Comparison of ENCODE assay signal across 13 mouse cellular contexts in genomic region chr1:134515891-134516290, GRCm38 (mm10). TPM values are rescaled to one million over a fixed set of nuclear protein-coding genes. Genes with fewer than 3 reads are reported as not detected.
DNase-seq lines count a peak whose midpoint lies in the region; ATAC-seq and TF ChIP-seq lines count a peak whose summit lies in the region.
"Had no signal": no experiment of that assay in that cellular context is flagged by ENCODE, and none has a peak within 500 bp of the region (broad histone marks: within the 10 kb centered on the region; RNA-seq: fewer than 3 reads in every experiment).

No protein-coding gene starts in this region.

- H3K27me3 ChIP-seq in hindbrain, postnatal 0 days (ENCODE audit: insufficient read depth, low read length): no peaks in the 10 kb centered on the region
- H3K27me3 ChIP-seq in hindbrain, embryonic 14.5 days (ENCODE audit: control insufficient read depth, insufficient read depth, low read length): peaks cover 7% of the 10 kb centered on the region; the same call in 1 of the 2 replicates
- peaks cover 39% of the 10 kb centered on the region for H3K27me3 ChIP-seq in midbrain, embryonic 12.5 days
- H3K27me3 ChIP-seq in midbrain, embryonic 15.5 days (replicated peaks): peaks cover 24% of the 10 kb centered on the region
- peaks cover 18% of the 10 kb centered on the region for H3K27me3 ChIP-seq in embryonic facial prominence, embryonic 14.5 days (replicated peaks; ENCODE audit: control insufficient read depth, insufficient read depth, low read length)
- H3K27me3 ChIP-seq in neural tube, embryonic 15.5 days (replicated peaks): peaks cover 29% of the 10 kb centered on the region

- no peak overlapping the region for H3K4me3 ChIP-seq in hindbrain, postnatal 0 days (ENCODE audit: low read length)
- no peak overlapping the region for H3K4me3 ChIP-seq in hindbrain, embryonic 14.5 days (replicated peaks; ENCODE audit: low read length)
- H3K4me3 ChIP-seq in midbrain, embryonic 12.5 days: no peak overlapping the region
- no peak overlapping the region for H3K4me3 ChIP-seq in midbrain, embryonic 15.5 days
- H3K4me3 ChIP-seq in embryonic facial prominence, embryonic 14.5 days (ENCODE audit: low read depth, low read length): no peak overlapping the region
- H3K4me3 ChIP-seq in neural tube, embryonic 15.5 days (replicated peaks): no peak overlapping the region

- no peaks in the 10 kb centered on the region for H3K9me3 ChIP-seq in hindbrain, postnatal 0 days (ENCODE audit: low read length)
- H3K9me3 ChIP-seq in hindbrain, embryonic 14.5 days (ENCODE audit: control insufficient read depth, low read length): no peaks in the 10 kb centered on the region
- H3K9me3 ChIP-seq in midbrain, embryonic 12.5 days: no peaks in the 10 kb centered on the region
- H3K9me3 ChIP-seq in midbrain, embryonic 15.5 days: no peaks in the 10 kb centered on the region
- no peaks in the 10 kb centered on the region for H3K9me3 ChIP-seq in embryonic facial prominence, embryonic 14.5 days (ENCODE audit: control insufficient read depth, low read length)
- H3K9me3 ChIP-seq in neural tube, embryonic 15.5 days (replicated peaks): no peaks in the 10 kb centered on the region

- H3K4me2 ChIP-seq in hindbrain, postnatal 0 days (ENCODE audit: low read depth, low read length): no peak overlapping the region
- no peak overlapping the region for H3K4me2 ChIP-seq in hindbrain, embryonic 14.5 days (replicated peaks)
- H3K4me2 ChIP-seq in midbrain, embryonic 12.5 days (replicated peaks): no peak overlapping the region
- no peak overlapping the region for H3K4me2 ChIP-seq in midbrain, embryonic 15.5 days
- H3K4me2 ChIP-seq in embryonic facial prominence, embryonic 14.5 days (ENCODE audit: low read depth, low read length): no peak overlapping the region
- no peak overlapping the region for H3K4me2 ChIP-seq in neural tube, embryonic 15.5 days

- H3K4me1 ChIP-seq in hindbrain, postnatal 0 days (ENCODE audit: insufficient read depth, low read length): peaks cover 15% of the 10 kb centered on the region
- H3K4me1 ChIP-seq in hindbrain, embryonic 14.5 days (replicated peaks; ENCODE audit: control insufficient read depth, insufficient read depth, low read length): peaks cover 17% of the 10 kb centered on the region; the same call in 1 of the 2 replicates
- H3K4me1 ChIP-seq in midbrain, embryonic 12.5 days: peaks cover 31% of the 10 kb centered on the region
- H3K4me1 ChIP-seq in midbrain, embryonic 15.5 days: peaks cover 14% of the 10 kb centered on the region
- peaks cover 21% of the 10 kb centered on the region for H3K4me1 ChIP-seq in embryonic facial prominence, embryonic 14.5 days (ENCODE audit: control insufficient read depth, insufficient read depth, low read length)
- peaks cover 22% of the 10 kb centered on the region for H3K4me1 ChIP-seq in neural tube, embryonic 15.5 days

- H3K36me3 ChIP-seq in hindbrain, postnatal 0 days (ENCODE audit: insufficient read depth, low read length): no peaks in the 10 kb centered on the region
- H3K36me3 ChIP-seq in hindbrain, embryonic 14.5 days (replicated peaks; ENCODE audit: control insufficient read depth, insufficient read depth): no peaks in the 10 kb centered on the region
- no peaks in the 10 kb centered on the region for H3K36me3 ChIP-seq in midbrain, embryonic 12.5 days
- no peaks in the 10 kb centered on the region for H3K36me3 ChIP-seq in midbrain, embryonic 15.5 days (replicated peaks)
- no peaks in the 10 kb centered on the region for H3K36me3 ChIP-seq in embryonic facial prominence, embryonic 14.5 days (ENCODE audit: control insufficient read depth, insufficient read depth, low read length)
- H3K36me3 ChIP-seq in neural tube, embryonic 15.5 days: no peaks in the 10 kb centered on the region

- 0 out of 2 replicates have a peak overlapping the region, but pooled peaks have one; percentile 9 for H3K9ac ChIP-seq in hindbrain, postnatal 0 days (replicated peaks; ENCODE audit: low read length)
- no peak overlapping the region for H3K9ac ChIP-seq in hindbrain, embryonic 14.5 days
- no peak overlapping the region for H3K9ac ChIP-seq in midbrain, embryonic 12.5 days (replicated peaks)
- no peak overlapping the region for H3K9ac ChIP-seq in midbrain, embryonic 15.5 days
- H3K9ac ChIP-seq in embryonic facial prominence, embryonic 14.5 days (ENCODE audit: low read depth, low read length): no peak overlapping the region
- H3K9ac ChIP-seq in neural tube, embryonic 15.5 days (replicated peaks): no peak overlapping the region

- peak overlapping the region; percentile 54; the same call in 1 of the 2 replicates for H3K27ac ChIP-seq in hindbrain, postnatal 0 days
- H3K27ac ChIP-seq in hindbrain, embryonic 14.5 days: no peak overlapping the region
- H3K27ac ChIP-seq in midbrain, embryonic 12.5 days (replicated peaks): peak overlapping the region; percentile 56; the same call in 1 of the 2 replicates
- no peak overlapping the region for H3K27ac ChIP-seq in midbrain, embryonic 15.5 days
- H3K27ac ChIP-seq in embryonic facial prominence, embryonic 14.5 days (replicated peaks; ENCODE audit: low read depth, low read length): peak overlapping the region; percentile 79
- H3K27ac ChIP-seq in neural tube, embryonic 15.5 days (replicated peaks): 0 out of 2 replicates have a peak overlapping the region, but pooled peaks have one; percentile 15

- no peak for TF ChIP-seq CTCF in hindbrain, postnatal 0 days (IDR thresholded peaks at IDR 0.05; ENCODE audit: low read depth)

- ATAC-seq in hindbrain, postnatal 0 days: no peak
- ATAC-seq in hindbrain, embryonic 14.5 days (ENCODE audit: low FRiP score): no peak
- ATAC-seq in midbrain, embryonic 12.5 days (ENCODE audit: low FRiP score, low read depth): no peak
- no peak for ATAC-seq in midbrain, embryonic 15.5 days (replicated peaks)
- ATAC-seq in embryonic facial prominence, embryonic 14.5 days (ENCODE audit: low read depth): no peak
- ATAC-seq in neural tube, embryonic 15.5 days (ENCODE audit: low FRiP score): no peak
- ATAC-seq: inflammation-experienced regulatory T-cells, adult 6 months had no signal

- 54% methylated on average over 2 of the region's 2 CpGs for WGBS in hindbrain, postnatal 0 days
- WGBS in hindbrain, embryonic 14.5 days: 83% methylated on average over 2 of the region's 2 CpGs
- WGBS in midbrain, embryonic 12.5 days: 72% methylated on average over 2 of the region's 2 CpGs
- 78% methylated on average over 2 of the region's 2 CpGs for WGBS in midbrain, embryonic 15.5 days
- WGBS in embryonic facial prominence, embryonic 14.5 days: 57% methylated on average over 2 of the region's 2 CpGs
- 73% methylated on average over 2 of the region's 2 CpGs for WGBS in neural tube, embryonic 15.5 days

- peak; percentile 26 for DNase-seq in hindbrain, postnatal 0 days (ENCODE audit: low spot score)
- DNase-seq in hindbrain, embryonic 14.5 days (ENCODE audit: low spot score): no peak
- peak; percentile 65 for DNase-seq in embryonic facial prominence, embryonic 14.5 days (ENCODE audit: low spot score)
- no peak for DNase-seq in adrenal gland, postnatal 4 days (ENCODE audit: low spot score in 2 of 2)
- DNase-seq: gastrocnemius, postnatal 10 days; layer of hippocampus, adult 9-11 months had no signal

RNA-seq across cellular contexts. Expression of gene Rabif, which starts 21.4 kb away (rescaled TPM):
- total RNA-seq in hindbrain, postnatal 0 days (2014; rRNA removed): 32.8 and 37.6 TPM in 2 replicates
- 68.6 and 69.2 TPM in 2 replicates for polyA plus RNA-seq in hindbrain, postnatal 0 days (2015; fragmentation: Nextera tagmentation; extraction: Ambion mirVana)
- 73.9 and 82.1 TPM in 2 replicates for polyA plus RNA-seq in hindbrain, embryonic 14.5 days (2014; fragmentation: Nextera tagmentation; extraction: Ambion mirVana)
- polyA plus RNA-seq in midbrain, embryonic 12.5 days (2016; fragmentation: Nextera tagmentation; extraction: Ambion mirVana): 42.6 and 45.6 TPM in 2 replicates
- polyA plus RNA-seq in midbrain, embryonic 15.5 days (2015; fragmentation: Nextera tagmentation; extraction: Ambion mirVana): 69.5 and 70.7 TPM in 2 replicates
- 42.9 and 44.6 TPM in 2 replicates for polyA plus RNA-seq in embryonic facial prominence, embryonic 14.5 days (2014; fragmentation: Nextera tagmentation; extraction: Ambion mirVana)
- 70.1 and 76.8 TPM in 2 replicates for polyA plus RNA-seq in neural tube, embryonic 15.5 days (2015; fragmentation: Nextera tagmentation; extraction: Ambion mirVana)
- total RNA-seq in adrenal gland, postnatal 4 days (2021): 10 to 100 TPM; 28.7 to 29.6 TPM

RNA-seq across cellular contexts. Expression of gene Mgat4e, which starts 33.6 kb away (rescaled TPM):
- total RNA-seq in hindbrain, postnatal 0 days (2014; rRNA removed): 0.18 TPM in 1 of 2 replicates, not detected in the other
- not detected in 2 replicates for polyA plus RNA-seq in hindbrain, postnatal 0 days (2015; fragmentation: Nextera tagmentation; extraction: Ambion mirVana)
- polyA plus RNA-seq in hindbrain, embryonic 14.5 days (2014; fragmentation: Nextera tagmentation; extraction: Ambion mirVana): not detected in 2 replicates
- polyA plus RNA-seq in midbrain, embryonic 12.5 days (2016; fragmentation: Nextera tagmentation; extraction: Ambion mirVana): not detected in 2 replicates
- polyA plus RNA-seq in midbrain, embryonic 15.5 days (2015; fragmentation: Nextera tagmentation; extraction: Ambion mirVana): not detected in 2 replicates
- polyA plus RNA-seq in embryonic facial prominence, embryonic 14.5 days (2014; fragmentation: Nextera tagmentation; extraction: Ambion mirVana): not detected in 2 replicates
- not detected in 2 replicates for polyA plus RNA-seq in neural tube, embryonic 15.5 days (2015; fragmentation: Nextera tagmentation; extraction: Ambion mirVana)
- not detected for total RNA-seq in adrenal gland, postnatal 4 days (2021)
- total RNA-seq: gastrocnemius, postnatal 10 days had no signal
- polyA plus RNA-seq: cortical plate, adult 2 months; forebrain, embryonic 11.5 days; inflammation-experienced regulatory T-cells, adult 6 months; neural tube, embryonic 11.5 days had no signal

RNA-seq across cellular contexts. Expression of gene Kdm5b, which starts 44.1 kb away (rescaled TPM):
- 55.7 and 59.2 TPM in 2 replicates for total RNA-seq in hindbrain, postnatal 0 days (2014; rRNA removed)
- 41.9 and 42.1 TPM in 2 replicates for polyA plus RNA-seq in hindbrain, postnatal 0 days (2015; fragmentation: Nextera tagmentation; extraction: Ambion mirVana)
- polyA plus RNA-seq in hindbrain, embryonic 14.5 days (2014; fragmentation: Nextera tagmentation; extraction: Ambion mirVana): 83.0 TPM in 2 replicates
- 102 and 111 TPM in 2 replicates for polyA plus RNA-seq in midbrain, embryonic 12.5 days (2016; fragmentation: Nextera tagmentation; extraction: Ambion mirVana)
- polyA plus RNA-seq in midbrain, embryonic 15.5 days (2015; fragmentation: Nextera tagmentation; extraction: Ambion mirVana): 83.9 and 87.1 TPM in 2 replicates
- polyA plus RNA-seq in embryonic facial prominence, embryonic 14.5 days (2014; fragmentation: Nextera tagmentation; extraction: Ambion mirVana): 63.0 and 68.5 TPM in 2 replicates
- polyA plus RNA-seq in neural tube, embryonic 15.5 days (2015; fragmentation: Nextera tagmentation; extraction: Ambion mirVana): 59.0 and 59.5 TPM in 2 replicates
- 10 to 100 TPM; 64.0 to 65.5 TPM for total RNA-seq in adrenal gland, postnatal 4 days (2021)

Comparison
In these comparisons a context has a peak if more than half of its experiments do, and no peak if none do; other contexts are left out.
1. DNase-seq: peak in hindbrain, postnatal 0 days (single experiment) and embryonic facial prominence, embryonic 14.5 days (single experiment); none in hindbrain, embryonic 14.5 days (single experiment) and adrenal gland, postnatal 4 days (0 of 2).
2. H3K27ac ChIP-seq: peak in hindbrain, postnatal 0 days (single experiment), midbrain, embryonic 12.5 days (single experiment), embryonic facial prominence, embryonic 14.5 days (single experiment) and neural tube, embryonic 15.5 days (single experiment); none in hindbrain, embryonic 14.5 days (single experiment) and midbrain, embryonic 15.5 days (single experiment).